Mouse (Mus musculus): ENCODE data around the gene Rasgrp3. TPM values are rescaled to one million over a fixed set of nuclear protein-coding genes. Genes with fewer than 3 reads are reported as not detected.

Gene Rasgrp3
- polyA plus RNA-seq, 1 experiment from 2014 or later, result 32.5 TPM

- Histone ChIP-seq H3K36me3 (no peaks in the 10 kb centered on the region), H3K9me3 (no peaks in the 10 kb centered on the region), H3K4me3 (no peak overlapping the region), H3K4me2 (no peak overlapping the region), H3K27me3 (no peaks in the 10 kb centered on the region), H3K27ac (no peak overlapping the region), H3K4me1 (no peaks in the 10 kb centered on the region), H3K9ac (no peak overlapping the region)
- no peak for ATAC-seq (ENCODE audit: borderline replicate concordance, extremely low read depth, low FRiP score, low TSS enrichment)
- 81% methylated on average over 10 of the region's 10 CpGs for WGBS
Observed at GRCm38 (mm10) chr17:75506097-75506675, 70.5 kb downstream of the Rasgrp3 start.

- no peak overlapping the region for H3K9ac ChIP-seq
- no peaks in the 10 kb centered on the region for H3K9me3 ChIP-seq
- no peak for ATAC-seq (ENCODE audit: borderline replicate concordance, extremely low read depth, low FRiP score, low TSS enrichment)
- WGBS, result 69% methylated on average over 10 of the region's 10 CpGs
- H3K4me1 ChIP-seq, result no peaks in the 10 kb centered on the region
- H3K36me3 ChIP-seq, result no peaks in the 10 kb centered on the region
- no peaks in the 10 kb centered on the region for H3K27me3 ChIP-seq
- H3K4me3 ChIP-seq, result no peak overlapping the region
- no peak overlapping the region for H3K4me2 ChIP-seq
- no peak overlapping the region for H3K27ac ChIP-seq
Observed at GRCm38 (mm10) chr17:75506708-75507641, 71.3 kb downstream of the Rasgrp3 start.

- no peaks in the 10 kb centered on the region for H3K36me3 ChIP-seq
Observed at GRCm38 (mm10) chr17:75509257-75509656, 73.6 kb downstream of the Rasgrp3 start.

GRCm38 (mm10) chr17:75516591-75516990 is 80.9 kb downstream of the Rasgrp3 start:
- Histone ChIP-seq H3K36me3 (no peaks in the 10 kb centered on the region), H3K27ac (no peak overlapping the region), H3K27me3 (no peaks in the 10 kb centered on the region; the same call in 1 of the 2 replicates), H3K4me2 (no peak overlapping the region), H3K9ac (no peak overlapping the region), H3K9me3 (no peaks in the 10 kb centered on the region), H3K4me1 (no peaks in the 10 kb centered on the region), H3K4me3 (no peak overlapping the region)
- WGBS, result 35% methylated on average over 4 of the region's 4 CpGs
- ATAC-seq (ENCODE audit: borderline replicate concordance, extremely low read depth, low FRiP score, low TSS enrichment), result no peak

More at GRCm38 (mm10) chr17:75509257-75509656, 73.6 kb downstream of the Rasgrp3 start:
- Histone ChIP-seq H3K9ac (no peak overlapping the region), H3K4me2 (no peak overlapping the region), H3K27me3 (no peaks in the 10 kb centered on the region), H3K27ac (no peak overlapping the region), H3K9me3 (no peaks in the 10 kb centered on the region), H3K4me1 (no peaks in the 10 kb centered on the region), H3K4me3 (no peak overlapping the region)
- 94% methylated on average over 5 of the region's 5 CpGs for WGBS
- no peak for ATAC-seq (ENCODE audit: borderline replicate concordance, extremely low read depth, low FRiP score, low TSS enrichment)

GRCm38 (mm10) chr17:75518181-75518901 is 82.6 kb downstream of the Rasgrp3 start:
- Histone ChIP-seq H3K4me3 (no peak overlapping the region), H3K4me1 (0 out of 2 replicates have a peak, but pooled peaks cover 3% of the 10 kb centered on the region), H3K9ac (no peak overlapping the region), H3K9me3 (no peaks in the 10 kb centered on the region), H3K27ac (no peak overlapping the region), H3K36me3 (no peaks in the 10 kb centered on the region), H3K27me3 (no peaks in the 10 kb centered on the region; the same call in 1 of the 2 replicates), H3K4me2 (no peak overlapping the region)
- WGBS, result 55% methylated on average over 8 of the region's 8 CpGs
- ATAC-seq (ENCODE audit: borderline replicate concordance, extremely low read depth, low FRiP score, low TSS enrichment), result no peak

GRCm38 (mm10) chr17:75519239-75519900 is 83.7 kb downstream of the Rasgrp3 start:
- Histone ChIP-seq H3K4me2 (no peak overlapping the region), H3K27ac (no peak overlapping the region), H3K4me1 (0 out of 2 replicates have a peak, but pooled peaks cover 6% of the 10 kb centered on the region), H3K9me3 (no peaks in the 10 kb centered on the region), H3K9ac (no peak overlapping the region), H3K36me3 (no peaks in the 10 kb centered on the region), H3K27me3 (no peaks in the 10 kb centered on the region; the same call in 1 of the 2 replicates), H3K4me3 (no peak overlapping the region)
- no peak for ATAC-seq (ENCODE audit: borderline replicate concordance, extremely low read depth, low FRiP score, low TSS enrichment)
- WGBS, result 66% methylated on average over 8 of the region's 8 CpGs

- WGBS, result 44% methylated on average over 6 of the region's 6 CpGs
- Histone ChIP-seq H3K4me1 (0 out of 2 replicates have a peak, but pooled peaks cover 6% of the 10 kb centered on the region), H3K27me3 (no peaks in the 10 kb centered on the region), H3K4me3 (no peak overlapping the region), H3K36me3 (no peaks in the 10 kb centered on the region), H3K9ac (no peak overlapping the region), H3K27ac (no peak overlapping the region), H3K9me3 (no peaks in the 10 kb centered on the region), H3K4me2 (no peak overlapping the region)
- ATAC-seq (ENCODE audit: borderline replicate concordance, extremely low read depth, low FRiP score, low TSS enrichment), result no peak
Observed at GRCm38 (mm10) chr17:75521236-75521842, 85.6 kb downstream of the Rasgrp3 start.

- Histone ChIP-seq H3K4me2 (no peak overlapping the region), H3K4me3 (no peak overlapping the region), H3K9me3 (no peaks in the 10 kb centered on the region), H3K9ac (no peak overlapping the region), H3K4me1 (0 out of 2 replicates have a peak, but pooled peaks cover 6% of the 10 kb centered on the region), H3K36me3 (no peaks in the 10 kb centered on the region), H3K27ac (no peak overlapping the region), H3K27me3 (no peaks in the 10 kb centered on the region)
- 30% methylated on average over 9 of the region's 9 CpGs for WGBS
- ATAC-seq (ENCODE audit: borderline replicate concordance, extremely low read depth, low FRiP score, low TSS enrichment), result no peak
Observed at GRCm38 (mm10) chr17:75522347-75523065, 86.8 kb downstream of the Rasgrp3 start.

DNA sequence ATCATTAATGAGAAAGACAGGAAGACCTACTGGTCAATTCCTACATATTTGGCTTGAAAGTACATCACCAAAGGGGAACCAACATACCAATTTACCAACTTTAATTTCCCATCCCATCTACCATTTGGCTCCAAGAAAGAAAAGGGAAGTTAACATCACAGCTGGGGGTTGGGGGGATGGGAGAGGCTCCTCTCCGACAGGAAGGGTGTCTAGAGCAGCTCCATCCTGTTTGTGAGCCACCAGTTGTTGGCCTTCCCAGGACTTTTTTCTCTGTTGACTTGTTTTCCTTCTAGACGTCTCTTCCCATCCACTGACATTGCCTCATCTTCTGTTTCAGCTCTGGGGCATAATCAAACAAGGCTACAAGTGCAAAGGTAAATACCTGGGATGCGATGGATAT is 88.1 kb downstream of the Rasgrp3 start:
- Histone ChIP-seq H3K9ac (no peak overlapping the region), H3K9me3 (no peaks in the 10 kb centered on the region), H3K36me3 (no peaks in the 10 kb centered on the region), H3K4me1 (0 out of 2 replicates have a peak, but pooled peaks cover 6% of the 10 kb centered on the region), H3K27ac (no peak overlapping the region), H3K4me2 (no peak overlapping the region), H3K4me3 (no peak overlapping the region), H3K27me3 (no peaks in the 10 kb centered on the region)
- no peak for ATAC-seq (ENCODE audit: borderline replicate concordance, extremely low read depth, low FRiP score, low TSS enrichment)
- WGBS, result 48% methylated on average over 3 of the region's 3 CpGs

GRCm38 (mm10) chr17:75526411-75526810 is 90.7 kb downstream of the Rasgrp3 start:
- Histone ChIP-seq H3K9ac (no peak overlapping the region), H3K4me1 (0 out of 2 replicates have a peak, but pooled peaks cover 6% of the 10 kb centered on the region), H3K4me2 (no peak overlapping the region), H3K27me3 (no peaks in the 10 kb centered on the region), H3K27ac (no peak overlapping the region), H3K36me3 (no peaks in the 10 kb centered on the region), H3K9me3 (no peaks in the 10 kb centered on the region), H3K4me3 (no peak overlapping the region)
- WGBS, result 75% methylated on average over 1 of the region's 1 CpGs
- ATAC-seq (ENCODE audit: borderline replicate concordance, extremely low read depth, low FRiP score, low TSS enrichment), result no peak
